Mouse (Mus musculus): ENCODE results near the gene Clec10a. TPM values are rescaled to one million over a fixed set of nuclear protein-coding genes. Genes with fewer than 3 reads are reported as not detected.

Clec10a gene
- polyA plus RNA-seq, 1 experiment from 2014 or later: 0.98 TPM

GRCm38 (mm10) chr11:70191188-70191587 is 35.2 kb downstream of the Clec10a start:
- H3K27ac ChIP-seq: no peak overlapping the region
- 78% methylated on average over 6 of the region's 6 CpGs for WGBS
- no peaks in the 10 kb centered on the region for H3K4me1 ChIP-seq (replicated peaks)
- no peaks in the 10 kb centered on the region for H3K27me3 ChIP-seq (replicated peaks)
- ATAC-seq: no peak
- no peaks in the 10 kb centered on the region for H3K9me3 ChIP-seq
- H3K4me2 ChIP-seq (replicated peaks): no peak overlapping the region
- no peak overlapping the region for H3K4me3 ChIP-seq (replicated peaks)
- no peaks in the 10 kb centered on the region for H3K36me3 ChIP-seq
- no peak overlapping the region for H3K9ac ChIP-seq

GRCm38 (mm10) chr11:70192157-70192556 is 36.2 kb downstream of the Clec10a start:
- WGBS: 75% methylated on average over 4 of the region's 4 CpGs
- no peak overlapping the region for H3K4me2 ChIP-seq (replicated peaks)
- H3K9ac ChIP-seq: no peak overlapping the region
- no peak for ATAC-seq
- H3K9me3 ChIP-seq: no peaks in the 10 kb centered on the region
- H3K4me1 ChIP-seq (replicated peaks): no peaks in the 10 kb centered on the region
- H3K4me3 ChIP-seq (replicated peaks): no peak overlapping the region
- H3K27ac ChIP-seq: no peak overlapping the region
- H3K27me3 ChIP-seq (replicated peaks): no peaks in the 10 kb centered on the region
- H3K36me3 ChIP-seq: no peaks in the 10 kb centered on the region

- ATAC-seq: no peak
- Histone ChIP-seq H3K4me3 (replicated peaks) (no peak overlapping the region), H3K9ac (no peak overlapping the region), H3K27ac (no peak overlapping the region), H3K36me3 (no peaks in the 10 kb centered on the region), H3K9me3 (no peaks in the 10 kb centered on the region), H3K4me1 (replicated peaks) (no peaks in the 10 kb centered on the region), H3K27me3 (replicated peaks) (no peaks in the 10 kb centered on the region), H3K4me2 (replicated peaks) (no peak overlapping the region)
- WGBS: 43% methylated on average over 11 of the region's 11 CpGs
Measured at GRCm38 (mm10) chr11:70193354-70194285, 37.6 kb downstream of the Clec10a start.

GRCm38 (mm10) chr11:70198332-70198731 is 42.3 kb downstream of the Clec10a start:
- ATAC-seq: no peak
- H3K27ac ChIP-seq: no peak overlapping the region
- no peaks in the 10 kb centered on the region for H3K4me1 ChIP-seq (replicated peaks)
- H3K9me3 ChIP-seq: no peaks in the 10 kb centered on the region
- H3K4me2 ChIP-seq (replicated peaks): no peak overlapping the region
- H3K27me3 ChIP-seq (replicated peaks): no peaks in the 10 kb centered on the region
- no peak overlapping the region for H3K4me3 ChIP-seq (replicated peaks)
- H3K36me3 ChIP-seq: no peaks in the 10 kb centered on the region
- H3K9ac ChIP-seq: no peak overlapping the region
- 83% methylated on average over 3 of the region's 3 CpGs for WGBS

- Histone ChIP-seq H3K9ac (no peak overlapping the region), H3K4me1 (replicated peaks) (no peaks in the 10 kb centered on the region), H3K4me2 (replicated peaks) (no peak overlapping the region), H3K36me3 (no peaks in the 10 kb centered on the region), H3K4me3 (replicated peaks) (no peak overlapping the region), H3K27ac (no peak overlapping the region), H3K27me3 (replicated peaks) (no peaks in the 10 kb centered on the region), H3K9me3 (no peaks in the 10 kb centered on the region)
- 67% methylated on average over 8 of the region's 8 CpGs for WGBS
- ATAC-seq: no peak
Measured at GRCm38 (mm10) chr11:70199107-70199506, 43.1 kb downstream of the Clec10a start.

GRCm38 (mm10) chr11:70200036-70200608 is 44.1 kb downstream of the Clec10a start:
- no peaks in the 10 kb centered on the region for H3K36me3 ChIP-seq
- H3K9me3 ChIP-seq: no peaks in the 10 kb centered on the region
- H3K4me1 ChIP-seq (replicated peaks): no peaks in the 10 kb centered on the region
- no peak overlapping the region for H3K4me2 ChIP-seq (replicated peaks)
- no peak overlapping the region for H3K27ac ChIP-seq
- no peaks in the 10 kb centered on the region for H3K27me3 ChIP-seq (replicated peaks)
- no peak overlapping the region for H3K9ac ChIP-seq
- ATAC-seq: no peak
- no peak overlapping the region for H3K4me3 ChIP-seq (replicated peaks)
- 82% methylated on average over 5 of the region's 5 CpGs for WGBS

GRCm38 (mm10) chr11:70201691-70202090 is 45.7 kb downstream of the Clec10a start:
- H3K9me3 ChIP-seq: no peaks in the 10 kb centered on the region
- no peak overlapping the region for H3K4me2 ChIP-seq (replicated peaks)
- no peak overlapping the region for H3K27ac ChIP-seq
- no peaks in the 10 kb centered on the region for H3K36me3 ChIP-seq
- no peaks in the 10 kb centered on the region for H3K4me1 ChIP-seq (replicated peaks)
- H3K27me3 ChIP-seq (replicated peaks): no peaks in the 10 kb centered on the region
- H3K4me3 ChIP-seq (replicated peaks): no peak overlapping the region
- H3K9ac ChIP-seq: no peak overlapping the region
- ATAC-seq: no peak
- 41% methylated on average over 5 of the region's 5 CpGs for WGBS

GRCm38 (mm10) chr11:70206801-70207200 is 50.8 kb downstream of the Clec10a start:
- no peak overlapping the region for H3K27ac ChIP-seq
- H3K4me2 ChIP-seq (replicated peaks): no peak overlapping the region
- H3K4me3 ChIP-seq (replicated peaks): no peak overlapping the region
- 58% methylated on average over 2 of the region's 2 CpGs for WGBS
- H3K27me3 ChIP-seq (replicated peaks): no peaks in the 10 kb centered on the region
- H3K36me3 ChIP-seq: no peaks in the 10 kb centered on the region
- H3K4me1 ChIP-seq (replicated peaks): no peaks in the 10 kb centered on the region
- no peak overlapping the region for H3K9ac ChIP-seq
- ATAC-seq: no peak
- no peaks in the 10 kb centered on the region for H3K9me3 ChIP-seq

- Histone ChIP-seq H3K27ac (no peak overlapping the region), H3K9ac (no peak overlapping the region), H3K36me3 (no peaks in the 10 kb centered on the region), H3K9me3 (no peaks in the 10 kb centered on the region), H3K4me3 (replicated peaks) (no peak overlapping the region), H3K4me1 (replicated peaks) (no peaks in the 10 kb centered on the region), H3K4me2 (replicated peaks) (no peak overlapping the region), H3K27me3 (replicated peaks) (no peaks in the 10 kb centered on the region)
- ATAC-seq: no peak
- WGBS: 81% methylated on average over 7 of the region's 7 CpGs
Measured at GRCm38 (mm10) chr11:70207283-70207682, 51.3 kb downstream of the Clec10a start.

GRCm38 (mm10) chr11:70208778-70209388 is 52.9 kb downstream of the Clec10a start:
- WGBS: 71% methylated on average over 5 of the region's 5 CpGs
- no peak for ATAC-seq
- H3K4me1 ChIP-seq (replicated peaks): peaks cover 4% of the 10 kb centered on the region

GRCm38 (mm10) chr11:70210681-70211080 is 54.7 kb downstream of the Clec10a start:
- no peak for ATAC-seq
- no peak overlapping the region for H3K27ac ChIP-seq
- no peak overlapping the region for H3K4me2 ChIP-seq (replicated peaks)
- no peak overlapping the region for H3K4me3 ChIP-seq (replicated peaks)
- no peaks in the 10 kb centered on the region for H3K36me3 ChIP-seq
- no peaks in the 10 kb centered on the region for H3K9me3 ChIP-seq
- 78% methylated on average over 2 of the region's 2 CpGs for WGBS
- H3K27me3 ChIP-seq (replicated peaks): peaks cover 25% of the 10 kb centered on the region
- H3K4me1 ChIP-seq (replicated peaks): peaks cover 20% of the 10 kb centered on the region
- H3K9ac ChIP-seq: no peak overlapping the region

More at GRCm38 (mm10) chr11:70208778-70209388, 52.9 kb downstream of the Clec10a start:
- H3K4me2 ChIP-seq (replicated peaks): no peak overlapping the region
- peaks cover 7% of the 10 kb centered on the region for H3K27me3 ChIP-seq (replicated peaks)
- H3K36me3 ChIP-seq: no peaks in the 10 kb centered on the region
- H3K4me3 ChIP-seq (replicated peaks): no peak overlapping the region
- no peak overlapping the region for H3K9ac ChIP-seq
- no peak overlapping the region for H3K27ac ChIP-seq
- H3K9me3 ChIP-seq: no peaks in the 10 kb centered on the region

- Histone ChIP-seq H3K27ac (no peak overlapping the region), H3K9me3 (no peaks in the 10 kb centered on the region), H3K9ac (no peak overlapping the region), H3K4me2 (replicated peaks) (no peak overlapping the region), H3K4me3 (replicated peaks) (no peak overlapping the region), H3K36me3 (no peaks in the 10 kb centered on the region), H3K27me3 (replicated peaks) (peaks cover 29% of the 10 kb centered on the region), H3K4me1 (replicated peaks) (peaks cover 21% of the 10 kb centered on the region)
- WGBS: 84% methylated on average over 6 of the region's 6 CpGs
- ATAC-seq: no peak
Measured at GRCm38 (mm10) chr11:70211972-70212371, 56.0 kb downstream of the Clec10a start.

Measured in intestine, embryonic 15.5 days (tissue).